Mouse (Mus musculus) hindbrain, embryonic 14.5 days (tissue): ENCODE measurements around the gene Fscn3. TPM values are rescaled to one million over a fixed set of nuclear protein-coding genes. Genes with fewer than 3 reads are reported as not detected.

Source experiments
- polyA plus RNA-seq: library from polyadenylated mRNA; unstranded; fragments of >200 nt; fragmentation: Nextera tagmentation; extraction: Ambion mirVana; gene quantifications from 2 replicates; pipeline ENCODE4 v1.2.1, GENCODE M21; 2014

Gene Fscn3
- polyA plus RNA-seq, 1 experiment from 2014 or later, result not detected

Other genes starting within 250 kb of the Fscn3 start
- 22.4 and 23.0 TPM in 2 replicates for gene Zfp800, start 29.8 kb upstream of the Fscn3 start, polyA plus RNA-seq
- 417 and 419 TPM in 2 replicates for gene Arf5, start 4.2 kb upstream of the Fscn3 start, polyA plus RNA-seq
- 8.6 and 10.2 TPM in 2 replicates for gene Gcc1, start 601 bp downstream of the Fscn3 start, polyA plus RNA-seq
- gene Pax4, start 21.6 kb downstream of the Fscn3 start, polyA plus RNA-seq, result not detected in 2 replicates
- gene Snd1, start 47.4 kb downstream of the Fscn3 start, polyA plus RNA-seq, result 79.1 and 81.6 TPM in 2 replicates